Mouse (Mus musculus) brain, embryonic 14.5 days (tissue): ENCODE measurements around the gene Icam5.
"Not testable (repeated sequence)": the region's sequence is repeated elsewhere in the genome, so short reads cannot be mapped to it uniquely, and the experiment has no call there.

ENCODE experiments used
- CTCF ChIP-seq: fragments of 200-500 bp; IDR thresholded peaks from 2 replicates; pipeline ENCODE4 v1.5.1; 2012; ENCODE audit warnings: inconsistent platforms, mild to moderate bottlenecking, moderate library complexity, borderline replicate concordance; ENCODE audit not compliant: insufficient read depth, insufficient read length; ENCODE audit errors: extremely low read depth
- POLR2A ChIP-seq: fragments of 200-500 bp; IDR thresholded peaks from 2 replicates; pipeline ENCODE4 v1.6.1; 2012; ENCODE audit warnings: mild to moderate bottlenecking, inconsistent platforms, borderline replicate concordance; ENCODE audit not compliant: poor library complexity, insufficient read depth, insufficient read length, severe bottlenecking; ENCODE audit errors: extremely low read depth

- not testable (repeated sequence) for TF ChIP-seq CTCF, POLR2A
Observed at GRCm38 (mm10) chr9:21044785-21045184, 12.9 kb downstream of the Icam5 start.
